Mouse (Mus musculus): ENCODE measurements at regions not wholly inside any gene's neighbourhood (a gene's known extent, or its start where the extent isn't known, plus 50 kb on each side); places are given as distances from the start of the nearest gene placed in this dataset.

DNA sequence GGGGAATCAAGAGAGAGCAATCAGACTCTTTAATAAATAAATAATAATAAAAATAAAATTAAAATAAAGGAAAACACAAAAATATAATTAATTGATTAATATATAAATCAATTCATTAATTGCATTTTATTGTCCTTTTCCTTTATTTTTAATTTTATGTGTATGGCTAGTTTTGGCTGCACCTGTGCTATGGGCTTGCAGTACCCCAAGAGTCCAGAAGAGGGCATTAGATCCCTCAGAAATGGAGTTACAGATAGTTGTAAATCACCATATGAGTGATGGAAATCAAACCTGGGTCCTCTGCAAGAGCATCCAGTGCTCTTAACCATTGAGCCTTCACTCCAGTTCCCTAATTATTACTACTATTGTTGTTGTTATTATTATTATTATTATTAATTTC is 65.3 kb upstream of the Flt1 start:
- peak; percentile 34; the same call in 1 of the 2 replicates for TF ChIP-seq CTCF (IDR thresholded peaks at IDR 0.05; ENCODE audit: low read depth)
- TF ChIP-seq EP300 (IDR thresholded peaks at IDR 0.05; ENCODE audit: low read depth), result no peak

All from liver, embryonic 14.5 days (tissue).